Mouse (Mus musculus): Measurements from ENCODE around the gene 2310034G01Rik.

2310034G01Rik gene

GRCm38 (mm10) chr19:46362104-46362503 is 12.0 kb upstream of the 2310034G01Rik start:
- in situ Hi-C loops (cut with MboI; ENCODE audit: unreplicated experiment in 2 of 2), result no loop called here

- in situ Hi-C loops (cut with MboI; ENCODE audit: unreplicated experiment in 2 of 2), result no loop called here
Observed at GRCm38 (mm10) chr19:46358381-46358780, 8.3 kb upstream of the 2310034G01Rik start.

GRCm38 (mm10) chr19:46357344-46358280 is 7.5 kb upstream of the 2310034G01Rik start:
- in situ Hi-C loops (cut with MboI; ENCODE audit: unreplicated experiment in 2 of 2), result no loop called here

GRCm38 (mm10) chr19:46356701-46357138 is 6.6 kb upstream of the 2310034G01Rik start:
- in situ Hi-C loops (cut with MboI; ENCODE audit: unreplicated experiment in 2 of 2), result no loop called here

- in situ Hi-C loops (cut with MboI; ENCODE audit: unreplicated experiment in 2 of 2), result no loop called here
Observed at GRCm38 (mm10) chr19:46349550-46349949, 552 bp downstream of the 2310034G01Rik start.

GRCm38 (mm10) chr19:46348761-46349458 is 1.2 kb downstream of the 2310034G01Rik start:
- in situ Hi-C loops (cut with MboI; ENCODE audit: unreplicated experiment in 2 of 2), result no loop called here

- in situ Hi-C loops (cut with MboI; ENCODE audit: unreplicated experiment in 2 of 2), result no loop called here
Observed at GRCm38 (mm10) chr19:46347936-46348668, 2.0 kb downstream of the 2310034G01Rik start.

- in situ Hi-C loops (cut with MboI; ENCODE audit: unreplicated experiment in 2 of 2), result no loop called here
Observed at GRCm38 (mm10) chr19:46347146-46347545, 3.0 kb downstream of the 2310034G01Rik start.

- in situ Hi-C loops (cut with MboI; ENCODE audit: unreplicated experiment in 2 of 2), result no loop called here
Observed at GRCm38 (mm10) chr19:46344710-46345419, 5.2 kb downstream of the 2310034G01Rik start.

GRCm38 (mm10) chr19:46339287-46339971 is 10.7 kb downstream of the 2310034G01Rik start:
- in situ Hi-C loops (cut with MboI; ENCODE audit: unreplicated experiment in 2 of 2), result loop anchor here in 1 of 2 experiments (10.0 kb wide), 1 partner anchor 105 kb away; no protein-coding TSS in a partner anchor

- in situ Hi-C loops (cut with MboI; ENCODE audit: unreplicated experiment in 2 of 2), result loop anchor here in 1 of 2 experiments (10.0 kb wide), 1 partner anchor 106 kb away; no protein-coding TSS in a partner anchor
Observed at GRCm38 (mm10) chr19:46338942-46339286, 11.2 kb downstream of the 2310034G01Rik start.

GRCm38 (mm10) chr19:46338331-46338936 is 11.7 kb downstream of the 2310034G01Rik start, which contains the start of gene Cuedc2:
Cuedc2 (minus strand) TSS chr19:46338702.
- in situ Hi-C loops (cut with MboI; ENCODE audit: unreplicated experiment in 2 of 2), result loop anchor here in 1 of 2 experiments (10.0 kb wide), 1 partner anchor 106 kb away; no protein-coding TSS in a partner anchor

- in situ Hi-C loops (cut with MboI; ENCODE audit: unreplicated experiment in 2 of 2), result loop anchor here in 1 of 2 experiments (10.0 kb wide), 1 partner anchor 107 kb away; no protein-coding TSS in a partner anchor
Observed at GRCm38 (mm10) chr19:46337719-46338330, 12.3 kb downstream of the 2310034G01Rik start.

- in situ Hi-C loops (cut with MboI; ENCODE audit: unreplicated experiment in 2 of 2), result loop anchor here in 1 of 2 experiments (10.0 kb wide), 1 partner anchor 111 kb away; no protein-coding TSS in a partner anchor
Observed at GRCm38 (mm10) chr19:46333906-46334305, 16.2 kb downstream of the 2310034G01Rik start.

GRCm38 (mm10) chr19:46332721-46333339 is 17.3 kb downstream of the 2310034G01Rik start:
- in situ Hi-C loops (cut with MboI; ENCODE audit: unreplicated experiment in 2 of 2), result loop anchor here in 1 of 2 experiments (10.0 kb wide), 1 partner anchor 112 kb away; no protein-coding TSS in a partner anchor

GRCm38 (mm10) chr19:46331936-46332335 is 18.2 kb downstream of the 2310034G01Rik start:
- in situ Hi-C loops (cut with MboI; ENCODE audit: unreplicated experiment in 2 of 2), result loop anchor here in 1 of 2 experiments (10.0 kb wide), 1 partner anchor 113 kb away; no protein-coding TSS in a partner anchor

GRCm38 (mm10) chr19:46331326-46331725 is 18.8 kb downstream of the 2310034G01Rik start:
- in situ Hi-C loops (cut with MboI; ENCODE audit: unreplicated experiment in 2 of 2), result loop anchor here in 1 of 2 experiments (10.0 kb wide), 1 partner anchor 113 kb away; no protein-coding TSS in a partner anchor

Measured in v-Abl transformed pro-B cells (cell line).